Mouse (Mus musculus): ENCODE measurements around the gene Spata1. TPM values are rescaled to one million over a fixed set of nuclear protein-coding genes. Genes with fewer than 3 reads are reported as not detected.
"Not testable (repeated sequence)": the region's sequence is repeated elsewhere in the genome, so short reads cannot be mapped to it uniquely, and the experiment has no call there.

The Spata1 gene
- polyA plus RNA-seq, 1 experiment from 2014 or later = 5.6 TPM

- 91% methylated on average over 11 of the region's 11 CpGs for WGBS
- H3K9ac ChIP-seq (replicated peaks) = no peak overlapping the region
- H3K27ac ChIP-seq (replicated peaks) = no peak overlapping the region
- peaks cover 61% of the 10 kb centered on the region for H3K36me3 ChIP-seq
- no peak overlapping the region for H3K4me3 ChIP-seq (replicated peaks)
- no peaks in the 10 kb centered on the region for H3K9me3 ChIP-seq (replicated peaks)
- no peak for ATAC-seq (ENCODE audit: low FRiP score)
- H3K4me1 ChIP-seq = no peaks in the 10 kb centered on the region
- no peaks in the 10 kb centered on the region for H3K27me3 ChIP-seq (replicated peaks)
- no peak overlapping the region for H3K4me2 ChIP-seq
These were observed 64.0 kb downstream of the Spata1 start for GRCm38 (mm10) chr3:146435533-146435932.

DNA sequence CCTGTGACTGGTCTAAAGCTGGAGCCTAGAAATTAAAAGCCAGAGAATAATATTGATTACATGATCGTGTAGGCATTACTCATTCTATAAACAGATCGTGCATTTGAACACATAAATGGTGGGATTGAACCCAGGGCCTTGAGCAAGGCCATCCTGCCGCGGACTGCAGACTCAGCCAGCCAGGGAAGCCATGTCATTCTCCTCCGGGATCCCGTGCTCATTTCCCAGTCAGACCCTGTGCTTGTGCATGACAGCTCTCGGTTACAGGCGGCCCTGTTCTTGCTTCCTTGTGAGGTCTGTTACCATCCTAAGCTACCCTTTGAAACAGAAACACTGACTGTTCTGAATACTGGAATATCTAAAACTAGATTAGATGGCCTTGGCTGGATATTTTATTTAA is 64.9 kb downstream of the Spata1 start:
- WGBS = 92% methylated on average over 8 of the region's 8 CpGs
- no peak overlapping the region for H3K4me2 ChIP-seq
- no peaks in the 10 kb centered on the region for H3K27me3 ChIP-seq (replicated peaks)
- no peak overlapping the region for H3K27ac ChIP-seq (replicated peaks)
- no peaks in the 10 kb centered on the region for H3K4me1 ChIP-seq
- no peak overlapping the region for H3K9ac ChIP-seq (replicated peaks)
- H3K36me3 ChIP-seq = peaks cover 59% of the 10 kb centered on the region
- H3K9me3 ChIP-seq (replicated peaks) = no peaks in the 10 kb centered on the region
- no peak overlapping the region for H3K4me3 ChIP-seq (replicated peaks)
- no peak for ATAC-seq (ENCODE audit: low FRiP score)

GRCm38 (mm10) chr3:146433681-146434350 is 65.7 kb downstream of the Spata1 start:
- Histone ChIP-seq H3K27me3 (replicated peaks) (no peaks in the 10 kb centered on the region), H3K9ac (replicated peaks) (no peak overlapping the region), H3K4me3 (replicated peaks) (no peak overlapping the region), H3K4me2 (no peak overlapping the region), H3K36me3 (peaks cover 63% of the 10 kb centered on the region), H3K4me1 (no peaks in the 10 kb centered on the region), H3K9me3 (replicated peaks) (no peaks in the 10 kb centered on the region), H3K27ac (replicated peaks) (no peak overlapping the region)
- 87% methylated on average over 14 of the region's 14 CpGs for WGBS
- no peak for ATAC-seq (ENCODE audit: low FRiP score)

DNA sequence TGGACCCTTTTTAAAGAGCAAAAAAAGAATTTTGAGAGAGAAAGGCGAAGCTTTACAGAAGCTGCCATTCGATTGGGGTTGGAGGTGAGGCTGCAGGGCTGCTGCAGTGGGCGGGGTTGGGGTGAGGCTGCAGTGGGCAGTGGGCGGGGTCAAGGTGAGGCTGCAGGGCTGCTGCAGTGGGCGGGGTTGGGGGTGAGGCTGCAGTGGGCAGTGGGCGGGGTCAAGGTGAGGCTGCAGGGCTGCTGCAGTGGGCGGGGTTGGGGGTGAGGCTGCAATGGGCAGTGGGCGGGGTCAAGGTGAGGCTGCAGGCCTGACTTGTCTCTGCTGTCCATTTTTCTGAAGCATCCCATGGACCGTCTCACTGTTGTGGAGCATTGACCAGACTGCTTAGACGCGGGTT is 66.5 kb downstream of the Spata1 start:
- not testable (repeated sequence) for ATAC-seq (ENCODE audit: low FRiP score); H3K27ac ChIP-seq (replicated peaks); H3K9me3 ChIP-seq (replicated peaks); H3K4me1 ChIP-seq; H3K9ac ChIP-seq (replicated peaks); H3K27me3 ChIP-seq (replicated peaks); H3K4me2 ChIP-seq; H3K4me3 ChIP-seq (replicated peaks)
- peaks cover 61% of the 10 kb centered on the region for H3K36me3 ChIP-seq
- 90% methylated on average over 11 of the region's 11 CpGs for WGBS

- ATAC-seq (ENCODE audit: low FRiP score) = no peak
- Histone ChIP-seq H3K9ac (replicated peaks) (no peak overlapping the region), H3K36me3 (peaks cover 56% of the 10 kb centered on the region), H3K4me1 (peaks cover 6% of the 10 kb centered on the region; the same call in 1 of the 2 replicates), H3K27ac (replicated peaks) (no peak overlapping the region), H3K4me3 (replicated peaks) (no peak overlapping the region), H3K9me3 (replicated peaks) (no peaks in the 10 kb centered on the region), H3K4me2 (no peak overlapping the region), H3K27me3 (replicated peaks) (no peaks in the 10 kb centered on the region)
- WGBS = 69% methylated on average over 8 of the region's 8 CpGs
These were observed 73.1 kb downstream of the Spata1 start for GRCm38 (mm10) chr3:146426489-146426888.

DNA sequence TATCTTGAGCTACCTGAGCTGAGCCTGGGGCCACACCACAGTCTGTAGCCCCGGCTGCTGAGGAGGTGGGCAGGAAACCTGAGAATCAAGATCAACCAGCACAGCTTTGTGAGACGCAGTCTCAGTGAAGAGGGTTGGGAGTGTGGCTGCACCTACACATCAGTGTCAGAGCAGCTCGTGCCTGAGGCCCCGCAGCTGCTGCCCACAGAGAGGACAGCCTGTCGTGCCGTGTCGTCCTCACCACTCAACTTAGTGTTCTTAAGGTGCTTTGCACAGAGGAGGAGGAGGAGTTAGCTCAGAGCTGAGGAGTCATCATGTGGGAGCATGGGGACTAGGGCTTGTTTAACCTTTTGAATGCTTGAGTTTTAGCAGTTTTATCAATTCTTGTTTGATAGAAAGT is 73.7 kb downstream of the Spata1 start:
- no peak for ATAC-seq (ENCODE audit: low FRiP score)

DNA sequence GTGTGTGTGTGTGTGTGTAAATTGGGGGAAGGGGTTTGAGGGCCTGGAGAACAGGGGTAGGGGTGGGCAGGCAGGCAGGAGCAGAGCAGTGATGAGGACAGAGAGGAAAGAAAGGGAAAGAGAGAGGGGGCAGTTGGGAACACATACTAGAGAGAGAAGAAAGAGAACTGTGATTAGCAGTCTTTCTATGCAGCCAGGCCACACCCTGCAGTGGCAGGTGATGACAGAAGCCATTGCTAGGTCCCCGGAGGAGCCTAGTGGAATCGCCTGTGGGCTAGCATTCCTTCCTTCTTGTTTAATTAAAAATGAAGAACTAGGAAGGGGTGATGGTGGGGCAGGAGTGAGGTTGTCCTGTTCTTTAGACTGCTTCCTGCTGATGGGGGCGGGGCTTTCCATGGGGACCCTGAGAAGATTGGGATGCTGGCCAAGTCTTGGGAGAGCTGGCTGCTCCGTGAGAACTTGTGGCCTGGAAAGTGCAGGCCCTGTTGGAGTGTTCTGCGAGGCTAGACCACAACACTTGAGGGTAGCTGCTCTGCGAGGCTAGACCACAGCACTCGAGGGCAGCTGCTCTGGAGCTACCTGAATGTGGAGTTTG is 75.2 kb downstream of the Spata1 start:
- no peaks in the 10 kb centered on the region for H3K27me3 ChIP-seq (replicated peaks)
- no peak overlapping the region for H3K4me2 ChIP-seq
- H3K36me3 ChIP-seq = peaks cover 57% of the 10 kb centered on the region
- no peak overlapping the region for H3K4me3 ChIP-seq (replicated peaks)
- H3K27ac ChIP-seq (replicated peaks) = no peak overlapping the region
- WGBS = 71% methylated on average over 7 of the region's 7 CpGs
- peaks cover 6% of the 10 kb centered on the region; the same call in 1 of the 2 replicates for H3K4me1 ChIP-seq
- ATAC-seq (ENCODE audit: low FRiP score) = no peak
- no peaks in the 10 kb centered on the region for H3K9me3 ChIP-seq (replicated peaks)
- H3K9ac ChIP-seq (replicated peaks) = no peak overlapping the region

More for the DNA sequence above, 73.7 kb downstream of the Spata1 start:
- H3K9ac ChIP-seq (replicated peaks) = no peak overlapping the region
- H3K9me3 ChIP-seq (replicated peaks) = no peaks in the 10 kb centered on the region
- H3K27ac ChIP-seq (replicated peaks) = 0 out of 2 replicates have a peak overlapping the region, but pooled peaks have one; percentile 3
- peaks cover 52% of the 10 kb centered on the region for H3K36me3 ChIP-seq
- H3K4me2 ChIP-seq = no peak overlapping the region
- peaks cover 6% of the 10 kb centered on the region; the same call in 1 of the 2 replicates for H3K4me1 ChIP-seq
- 71% methylated on average over 7 of the region's 7 CpGs for WGBS
- H3K27me3 ChIP-seq (replicated peaks) = no peaks in the 10 kb centered on the region
- no peak overlapping the region for H3K4me3 ChIP-seq (replicated peaks)

- H3K27me3 ChIP-seq (replicated peaks) = no peaks in the 10 kb centered on the region
- H3K27ac ChIP-seq (replicated peaks) = no peak overlapping the region
- peaks cover 59% of the 10 kb centered on the region for H3K36me3 ChIP-seq
- no peak overlapping the region for H3K4me2 ChIP-seq
- no peaks in the 10 kb centered on the region for H3K9me3 ChIP-seq (replicated peaks)
- ATAC-seq (ENCODE audit: low FRiP score) = peak; percentile 54; the same call in 1 of the 2 replicates
- WGBS = 82% methylated on average over 7 of the region's 7 CpGs
- no peak overlapping the region for H3K4me3 ChIP-seq (replicated peaks)
- peaks cover 6% of the 10 kb centered on the region; the same call in 1 of the 2 replicates for H3K4me1 ChIP-seq
- no peak overlapping the region for H3K9ac ChIP-seq (replicated peaks)
These were observed 75.8 kb downstream of the Spata1 start for GRCm38 (mm10) chr3:146423710-146424109.

DNA sequence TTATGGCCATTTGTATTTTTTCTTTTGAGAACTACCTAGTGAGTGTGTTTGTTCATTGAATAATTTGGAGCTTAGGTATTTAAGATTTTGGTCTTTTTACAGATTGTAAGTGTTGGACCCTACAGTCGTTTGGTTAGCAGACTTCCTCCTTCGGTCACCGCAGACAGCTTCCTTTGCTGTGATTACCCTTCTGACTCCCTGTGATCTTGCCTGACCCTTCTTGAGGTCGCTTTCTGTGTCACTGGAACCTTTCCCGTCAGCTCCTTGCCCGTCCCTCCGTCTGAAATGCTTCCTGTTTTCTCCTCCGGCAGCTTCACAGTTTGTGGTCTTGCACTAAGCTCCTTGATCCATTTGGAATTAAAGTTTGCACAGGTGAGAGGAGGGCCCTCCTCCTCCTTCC is 77.8 kb downstream of the Spata1 start:
- ATAC-seq (ENCODE audit: low FRiP score) = no peak
- Histone ChIP-seq H3K4me2 (no peak overlapping the region), H3K9ac (replicated peaks) (no peak overlapping the region), H3K4me3 (replicated peaks) (no peak overlapping the region), H3K27me3 (replicated peaks) (no peaks in the 10 kb centered on the region), H3K36me3 (peaks cover 48% of the 10 kb centered on the region), H3K9me3 (replicated peaks) (no peaks in the 10 kb centered on the region), H3K27ac (replicated peaks) (no peak overlapping the region), H3K4me1 (peaks cover 6% of the 10 kb centered on the region; the same call in 1 of the 2 replicates)
- 73% methylated on average over 8 of the region's 8 CpGs for WGBS

DNA sequence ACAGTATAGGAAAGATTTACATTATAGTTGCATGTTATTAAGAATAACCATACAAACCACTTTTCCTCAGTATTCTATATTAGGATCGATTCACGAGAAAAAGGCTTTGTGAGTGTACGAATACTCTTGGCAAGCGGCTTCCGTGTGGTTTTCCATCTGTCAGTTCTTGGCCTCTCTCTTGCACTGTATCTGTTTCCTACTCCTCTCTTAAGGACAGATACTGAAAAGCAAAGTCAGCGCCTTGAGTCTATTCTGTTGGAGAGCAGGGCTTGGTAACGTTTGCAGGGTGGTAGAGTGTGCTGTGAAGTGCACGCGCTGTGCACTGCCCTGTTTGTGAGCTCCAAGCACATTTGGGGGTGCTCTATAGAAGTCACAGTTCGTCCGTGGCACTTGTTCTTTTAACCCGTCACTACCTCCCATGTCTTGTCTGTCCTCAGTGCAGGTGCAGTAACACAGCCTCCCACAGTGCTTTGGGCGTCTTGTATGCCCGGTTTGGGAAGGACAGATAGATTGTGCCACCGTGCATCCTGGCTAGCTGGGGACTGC is 79.5 kb downstream of the Spata1 start:
- Histone ChIP-seq H3K9ac (replicated peaks) (no peak overlapping the region), H3K27ac (replicated peaks) (no peak overlapping the region), H3K4me3 (replicated peaks) (no peak overlapping the region), H3K9me3 (replicated peaks) (no peaks in the 10 kb centered on the region), H3K27me3 (replicated peaks) (no peaks in the 10 kb centered on the region), H3K36me3 (peaks cover 39% of the 10 kb centered on the region), H3K4me1 (peaks cover 6% of the 10 kb centered on the region; the same call in 1 of the 2 replicates), H3K4me2 (no peak overlapping the region)
- 93% methylated on average over 15 of the region's 15 CpGs for WGBS
- no peak for ATAC-seq (ENCODE audit: low FRiP score)

DNA sequence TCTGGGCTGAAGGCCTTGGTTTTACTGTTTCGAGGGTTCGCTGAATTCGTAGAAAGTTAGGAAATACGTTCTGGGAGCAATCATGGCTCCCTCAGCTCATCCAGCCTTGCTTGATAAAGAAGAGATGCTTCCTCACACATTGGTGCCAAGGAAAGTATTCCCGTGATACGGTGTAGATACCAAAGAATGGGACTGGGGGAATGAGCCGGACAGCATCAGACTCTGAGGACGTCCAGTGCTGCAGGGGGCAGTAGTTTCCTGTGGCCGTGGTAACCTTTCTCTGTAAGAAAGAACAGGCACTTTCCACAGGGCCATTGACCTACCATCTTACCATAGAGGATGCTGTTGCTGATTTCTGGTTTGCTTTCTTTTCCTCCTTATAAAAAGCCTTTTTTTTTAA is 80.0 kb downstream of the Spata1 start:
- no peak overlapping the region for H3K4me3 ChIP-seq (replicated peaks)
- H3K27me3 ChIP-seq (replicated peaks) = no peaks in the 10 kb centered on the region
- no peak overlapping the region for H3K4me2 ChIP-seq
- H3K9ac ChIP-seq (replicated peaks) = no peak overlapping the region
- H3K9me3 ChIP-seq (replicated peaks) = no peaks in the 10 kb centered on the region
- 89% methylated on average over 9 of the region's 9 CpGs for WGBS
- no peak overlapping the region for H3K27ac ChIP-seq (replicated peaks)
- peaks cover 39% of the 10 kb centered on the region for H3K36me3 ChIP-seq
- ATAC-seq (ENCODE audit: low FRiP score) = no peak
- H3K4me1 ChIP-seq = peaks cover 3% of the 10 kb centered on the region; the same call in 1 of the 2 replicates

GRCm38 (mm10) chr3:146418901-146419300 is 80.7 kb downstream of the Spata1 start:
- no peak for ATAC-seq (ENCODE audit: low FRiP score)
- Histone ChIP-seq H3K27me3 (replicated peaks) (no peaks in the 10 kb centered on the region), H3K4me2 (no peak overlapping the region), H3K27ac (replicated peaks) (no peak overlapping the region), H3K36me3 (peaks cover 39% of the 10 kb centered on the region), H3K4me3 (replicated peaks) (no peak overlapping the region), H3K9ac (replicated peaks) (no peak overlapping the region), H3K9me3 (replicated peaks) (no peaks in the 10 kb centered on the region), H3K4me1 (no peaks in the 10 kb centered on the region)
- WGBS = 94% methylated on average over 7 of the region's 7 CpGs
